Mouse (Mus musculus): ENCODE data around the gene Cyb5r2.

Cyb5r2 gene

GRCm38 (mm10) chr7:107757308-107758151 lies at the start of gene Cyb5r2:
Gene Cyb5r2, minus strand, starts transcription at chr7:107758032.
- no peak for DNase-seq

- no peak for DNase-seq
Observed at GRCm38 (mm10) chr7:107802138-107802537, 44.3 kb upstream of the Cyb5r2 start.

- DNase-seq: no peak
Observed at GRCm38 (mm10) chr7:107801108-107801507, 43.3 kb upstream of the Cyb5r2 start, which contains the start of gene Ovch2. Gene Ovch2, minus strand, starts transcription at chr7:107801208.

DNA sequence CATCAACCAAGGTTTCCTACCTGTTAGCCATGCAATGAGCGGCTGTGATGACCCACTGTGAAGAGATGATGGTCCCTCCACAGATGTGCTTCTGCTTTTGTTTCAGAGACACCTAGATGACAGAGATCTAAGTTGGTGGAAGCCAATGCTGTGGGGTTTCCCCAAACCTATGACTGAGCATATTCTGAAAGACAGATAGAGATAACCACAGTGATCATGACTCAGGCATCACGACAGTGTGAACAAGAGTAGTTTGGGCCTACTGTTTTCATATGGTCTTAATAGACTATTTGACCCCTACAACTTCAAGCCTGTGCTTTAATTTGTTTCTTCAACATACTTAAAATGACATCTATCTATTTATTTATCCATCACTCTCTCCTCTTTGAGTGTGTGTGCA lies 38.7 kb upstream of the Cyb5r2 start:
- DNase-seq: no peak

DNA sequence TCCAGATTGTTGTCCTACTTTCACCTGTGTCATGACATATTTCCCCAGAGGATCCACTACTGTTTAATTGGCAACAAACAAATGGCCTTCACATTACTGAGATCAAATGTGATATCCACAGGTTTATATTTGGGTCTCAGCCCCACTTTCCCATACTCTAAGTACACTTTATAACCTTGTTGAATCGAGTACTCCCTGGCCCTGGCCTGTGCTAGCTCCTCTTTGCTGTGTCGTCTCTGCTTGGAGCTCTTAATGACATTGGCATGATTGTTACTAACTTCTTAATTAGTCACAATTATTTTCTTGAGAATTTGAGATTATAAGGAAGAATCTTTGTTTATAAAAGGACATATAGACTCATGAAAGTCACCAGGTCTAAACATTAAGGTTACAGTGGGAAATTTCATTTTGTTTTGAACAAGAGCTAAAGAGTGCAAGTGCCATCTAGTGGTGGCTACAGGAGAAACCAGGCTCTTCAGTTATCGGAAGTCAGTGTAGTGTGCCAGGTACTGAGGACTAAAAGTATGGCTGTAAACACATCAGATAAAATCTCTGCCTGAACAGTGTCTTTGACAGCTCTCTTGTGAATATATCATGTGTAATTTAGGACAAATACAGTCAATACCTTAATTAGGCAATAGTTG lies 30.3 kb upstream of the Cyb5r2 start:
- no peak for DNase-seq

- no peak for DNase-seq
Observed at GRCm38 (mm10) chr7:107779611-107780010, 21.8 kb upstream of the Cyb5r2 start.

DNA sequence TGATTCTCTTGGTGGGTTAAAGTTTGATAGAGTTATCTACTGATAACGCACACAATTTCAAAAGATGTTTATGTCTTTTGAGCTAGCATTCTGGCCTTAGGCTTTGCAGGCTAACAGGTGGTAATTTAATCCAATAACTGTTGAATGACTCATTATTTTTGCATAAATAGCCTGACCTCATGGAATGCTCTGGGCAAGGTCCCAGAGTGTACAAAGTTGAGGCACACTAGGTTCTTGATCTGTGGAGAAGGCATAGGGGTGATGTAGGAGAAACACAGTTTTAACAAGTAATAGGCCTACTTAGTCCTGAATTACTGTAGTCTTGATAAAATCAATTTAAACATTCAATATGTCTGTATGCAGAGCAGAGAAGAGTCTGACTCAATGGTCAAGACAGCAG lies 20.4 kb upstream of the Cyb5r2 start:
- no peak for DNase-seq

DNA sequence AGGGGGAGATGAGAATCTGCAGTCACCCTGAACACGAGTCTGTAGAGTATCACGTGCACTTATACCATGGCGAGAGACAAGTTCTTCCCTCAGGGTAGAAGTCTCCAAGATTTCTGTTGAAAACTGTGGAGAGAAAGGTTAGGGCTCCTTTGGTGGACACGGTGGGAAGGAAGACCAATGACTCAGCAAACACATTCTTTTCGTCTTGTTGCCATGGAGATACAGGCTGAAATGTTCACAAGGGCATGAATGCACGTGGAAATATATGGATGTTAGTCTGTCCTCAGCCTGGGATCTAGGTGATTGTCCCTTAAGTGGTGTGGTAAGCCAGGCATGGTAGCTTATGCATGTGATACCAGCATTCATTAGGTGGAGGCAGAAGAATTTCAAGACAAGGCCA lies 13.0 kb upstream of the Cyb5r2 start:
- no peak for DNase-seq

GRCm38 (mm10) chr7:107756748-107757147 lies 1.1 kb downstream of the Cyb5r2 start:
- no peak for DNase-seq

DNA sequence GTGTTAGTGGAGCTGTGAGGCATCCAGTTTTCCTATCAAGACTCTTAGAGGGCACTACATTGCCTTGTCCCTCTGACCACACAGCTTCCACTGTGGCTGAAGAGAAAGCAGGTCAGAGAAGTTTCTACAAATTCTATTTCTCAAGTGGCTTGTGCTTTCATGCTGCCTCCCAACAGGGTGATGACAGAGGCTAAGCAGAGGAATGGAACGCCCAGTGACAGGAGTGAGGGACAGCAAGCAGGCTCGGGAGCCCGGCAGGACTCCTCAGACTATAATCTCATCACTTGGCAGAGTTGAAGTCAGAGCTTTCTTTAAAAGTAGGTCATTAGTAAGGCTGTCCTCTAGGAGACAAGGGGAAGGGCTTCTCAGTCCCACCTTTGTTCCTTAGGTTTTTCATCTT lies 1.9 kb downstream of the Cyb5r2 start:
- no peak for DNase-seq

- DNase-seq: no peak
Observed at GRCm38 (mm10) chr7:107752031-107752520, 5.8 kb downstream of the Cyb5r2 start.

DNA sequence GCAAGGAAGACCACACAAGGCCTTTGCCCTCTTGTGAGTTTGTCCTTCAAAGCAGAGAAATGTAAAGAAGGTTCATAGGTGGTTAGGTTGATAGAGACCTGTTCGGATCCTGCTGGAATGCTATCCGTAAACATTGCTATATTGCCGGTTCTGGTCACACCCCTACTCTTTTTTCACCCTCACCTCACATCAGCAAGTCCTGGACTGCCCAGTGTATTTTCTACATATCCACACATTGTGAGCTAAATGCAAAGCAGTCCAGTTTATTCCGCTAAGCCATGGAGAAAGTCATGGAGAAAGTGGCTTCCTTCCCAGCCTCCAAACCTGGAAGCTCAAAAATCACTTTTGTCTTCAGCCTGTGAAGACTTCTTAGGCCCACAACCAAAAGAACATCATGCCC lies 8.1 kb downstream of the Cyb5r2 start:
- DNase-seq: no peak

- no peak for DNase-seq
Observed at GRCm38 (mm10) chr7:107749270-107749669, 8.6 kb downstream of the Cyb5r2 start.

- DNase-seq: peak; percentile 25
Observed at GRCm38 (mm10) chr7:107747954-107748353, 9.9 kb downstream of the Cyb5r2 start.

GRCm38 (mm10) chr7:107747476-107747875 lies 10.4 kb downstream of the Cyb5r2 start:
- no peak for DNase-seq

GRCm38 (mm10) chr7:107746036-107746435 lies 11.8 kb downstream of the Cyb5r2 start:
- DNase-seq: no peak

- no peak for DNase-seq
Observed at GRCm38 (mm10) chr7:107745111-107745510, 12.7 kb downstream of the Cyb5r2 start.

DNA sequence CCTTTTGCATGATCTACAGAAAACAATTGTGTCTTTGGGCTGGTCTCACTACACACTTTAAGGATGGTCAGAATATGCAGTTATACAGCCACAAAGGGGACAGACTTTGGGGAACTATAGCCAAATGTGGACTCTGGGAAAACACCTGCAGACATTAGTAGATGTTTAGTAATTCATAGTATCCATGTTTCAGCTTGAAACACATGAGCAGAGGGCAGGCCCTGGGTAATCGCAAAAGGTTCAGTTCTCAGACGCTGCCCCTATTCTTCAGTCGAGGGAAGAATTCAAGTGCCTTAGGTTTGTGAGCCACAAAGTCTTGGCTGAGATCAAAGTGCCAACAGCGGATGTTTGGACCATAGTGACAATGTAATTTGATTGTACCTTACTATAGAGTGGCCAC lies 13.4 kb downstream of the Cyb5r2 start:
- no peak for DNase-seq

DNA sequence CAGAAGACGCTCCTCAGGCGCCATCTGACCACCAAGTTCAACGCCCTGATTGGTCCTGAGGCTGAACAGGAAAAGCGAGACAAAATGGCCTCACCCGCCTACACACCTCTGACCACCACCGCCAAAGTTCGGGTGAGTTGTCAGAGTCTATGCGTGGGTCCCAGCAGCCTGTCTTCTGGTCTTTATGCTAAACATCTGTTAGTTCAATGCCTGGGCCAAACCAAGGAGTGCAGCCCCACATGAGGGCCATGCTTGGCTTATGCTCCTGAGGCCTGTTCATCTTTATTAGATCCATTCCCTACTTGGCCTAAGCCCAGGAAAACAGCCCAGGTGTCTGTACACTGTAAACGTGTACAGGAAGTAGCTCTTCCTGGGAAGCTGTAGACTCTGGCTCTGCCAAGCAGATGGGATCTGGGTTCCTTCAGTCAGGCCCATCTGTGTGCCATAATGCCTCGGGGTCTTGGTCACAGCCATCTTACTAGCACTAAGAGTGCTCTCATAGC lies 14.8 kb downstream of the Cyb5r2 start:
- no peak for DNase-seq

- no peak for DNase-seq
Observed at GRCm38 (mm10) chr7:107738726-107739125, 19.1 kb downstream of the Cyb5r2 start.

- DNase-seq: no peak
Observed at GRCm38 (mm10) chr7:107733162-107733561, 24.7 kb downstream of the Cyb5r2 start.

DNA sequence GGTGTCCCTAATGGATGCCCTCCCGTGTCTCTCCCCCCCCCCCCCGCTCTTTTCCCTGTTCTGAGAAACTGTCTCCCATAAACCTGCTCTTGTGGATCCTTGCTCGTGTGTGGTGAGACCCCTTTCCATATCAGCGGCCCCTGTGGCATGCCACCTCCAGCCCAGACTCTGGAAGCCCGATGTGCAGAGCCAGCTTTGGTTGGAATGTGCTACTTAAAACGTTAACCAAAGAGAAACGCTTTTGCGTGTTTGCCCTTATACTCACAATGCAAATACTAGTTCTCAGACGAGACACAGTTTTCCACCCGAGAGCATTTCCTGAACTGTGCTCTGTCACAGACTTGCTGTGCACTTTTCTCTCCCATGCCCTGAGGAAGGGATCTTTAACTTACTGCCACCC lies 27.2 kb downstream of the Cyb5r2 start:
- no peak for DNase-seq

GRCm38 (mm10) chr7:107727538-107727937 lies 30.3 kb downstream of the Cyb5r2 start:
- no peak for DNase-seq

- no peak for DNase-seq
Observed at GRCm38 (mm10) chr7:107722536-107722935, 35.3 kb downstream of the Cyb5r2 start.
